Mouse (Mus musculus): ENCODE data around the gene Klc3. TPM values are rescaled to one million over a fixed set of nuclear protein-coding genes. Genes with fewer than 3 reads are reported as not detected.

Gene Klc3
- total and polyA plus RNA-seq, 3 experiments = 0.21 to 0.59 (median 0.25) TPM

- under 1% methylated on average over 31 of the region's 31 CpGs for WGBS
- H3K79me2 ChIP-seq (replicated peaks; ENCODE audit: control insufficient read depth, insufficient read depth, low read length) = no peaks in the 10 kb centered on the region
- intact Hi-C loops (cut with DNase I) = no loop called here
Observed at GRCm38 (mm10) chr7:19359299-19359891, 44.5 kb downstream of the Klc3 start, which contains the start of the genes Cd3eap and Ppp1r13l. Gene Cd3eap (minus strand): TSS chr7:19359483. Gene Ppp1r13l (plus strand): TSS chr7:19359749.

GRCm38 (mm10) chr7:19358634-19359033, 45.3 kb downstream of the Klc3 start:
- Histone ChIP-seq H3K27ac (no peak overlapping the region; the same call in 1 of the 2 replicates), H3K79me2 (replicated peaks; ENCODE audit: control insufficient read depth, insufficient read depth, low read length) (no peaks in the 10 kb centered on the region), H3K27me3 (ENCODE audit: control insufficient read depth, insufficient read depth, low read length) (no peaks in the 10 kb centered on the region), H3K36me3 (ENCODE audit: control insufficient read depth, insufficient read depth, low read length) (no peaks in the 10 kb centered on the region; the same call in 1 of the 2 replicates), H3K9ac (ENCODE audit: low read depth, low read length) (no peak overlapping the region), H3K4me1 (ENCODE audit: control insufficient read depth, insufficient read depth, low read length) (peaks cover 9% of the 10 kb centered on the region), H3K4me3 (peak overlapping the region; percentile 77)
- TF ChIP-seq CTCF (IDR thresholded peaks at IDR 0.05) = no peak
- TF ChIP-seq EP300 (IDR thresholded peaks at IDR 0.05; ENCODE audit: insufficient read depth, low read depth, low read length) = no peak
- TF ChIP-seq POLR2A (IDR thresholded peaks at IDR 0.05; ENCODE audit: insufficient read depth, low read depth, low read length) = no peak
- 16% methylated on average over 13 of the region's 13 CpGs for WGBS
- intact Hi-C loops (cut with DNase I) = no loop called here
- no peak for DNase-seq

More at GRCm38 (mm10) chr7:19359299-19359891, 44.5 kb downstream of the Klc3 start, which contains the start of the genes Cd3eap and Ppp1r13l:
- Histone ChIP-seq H3K4me1 (ENCODE audit: control insufficient read depth, insufficient read depth, low read length) (peaks cover 9% of the 10 kb centered on the region), H3K4me3 (peak within 1 kb of the TSS; percentile 77), H3K27ac (peak within 1 kb of the TSS; percentile 93), H3K27me3 (ENCODE audit: control insufficient read depth, insufficient read depth, low read length) (no peaks in the 10 kb centered on the region), H3K36me3 (ENCODE audit: control insufficient read depth, insufficient read depth, low read length) (no peaks in the 10 kb centered on the region; the same call in 1 of the 2 replicates), H3K9ac (ENCODE audit: low read depth, low read length) (peak within 1 kb of the TSS; percentile 71)
- peak; percentile 90 for DNase-seq
- TF ChIP-seq CTCF (IDR thresholded peaks at IDR 0.05) (no peak), EP300 (IDR thresholded peaks at IDR 0.05; ENCODE audit: insufficient read depth, low read depth, low read length) (peak; percentile 79; the same call in 1 of the 2 replicates), POLR2A (IDR thresholded peaks at IDR 0.05; ENCODE audit: insufficient read depth, low read depth, low read length) (peak; percentile 59)

- Histone ChIP-seq H3K9ac (ENCODE audit: low read depth, low read length) (no peak overlapping the region), H3K4me1 (ENCODE audit: control insufficient read depth, insufficient read depth, low read length) (peaks cover 4% of the 10 kb centered on the region), H3K79me2 (replicated peaks; ENCODE audit: control insufficient read depth, insufficient read depth, low read length) (no peaks in the 10 kb centered on the region), H3K27ac (no peak overlapping the region), H3K27me3 (ENCODE audit: control insufficient read depth, insufficient read depth, low read length) (no peaks in the 10 kb centered on the region), H3K4me3 (no peak overlapping the region), H3K36me3 (ENCODE audit: control insufficient read depth, insufficient read depth, low read length) (no peaks in the 10 kb centered on the region)
- no peak for TF ChIP-seq POLR2A (IDR thresholded peaks at IDR 0.05; ENCODE audit: insufficient read depth, low read depth, low read length)
- no peak for TF ChIP-seq EP300 (IDR thresholded peaks at IDR 0.05; ENCODE audit: insufficient read depth, low read depth, low read length)
- TF ChIP-seq CTCF (IDR thresholded peaks at IDR 0.05) = no peak
- DNase-seq = no peak
- intact Hi-C loops (cut with DNase I) = no loop called here
- WGBS = 88% methylated on average over 25 of the region's 25 CpGs
Observed at GRCm38 (mm10) chr7:19357381-19358375, 46.2 kb downstream of the Klc3 start.

DNA sequence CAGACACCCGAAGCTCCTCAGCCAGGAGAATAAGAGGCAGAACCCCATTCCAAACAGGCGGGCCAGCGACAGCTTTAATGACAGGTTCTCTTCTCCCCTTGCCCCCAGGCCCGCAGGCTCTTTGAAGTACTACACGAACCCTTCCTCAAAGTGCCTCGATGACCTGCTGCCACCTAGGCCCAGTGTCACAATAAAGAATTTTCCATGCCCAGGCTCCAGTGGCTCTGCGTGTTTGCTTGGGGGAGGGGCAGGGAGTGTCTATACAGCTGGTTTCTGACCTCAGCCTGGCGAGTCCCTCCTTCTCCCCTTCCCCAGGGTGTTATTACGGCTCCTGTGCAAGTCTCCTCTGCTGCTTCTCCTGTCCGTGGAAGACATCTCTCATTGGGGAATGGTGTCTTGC, 47.6 kb downstream of the Klc3 start:
- intact Hi-C loops (cut with DNase I) = no loop called here
- Histone ChIP-seq H3K27me3 (ENCODE audit: control insufficient read depth, insufficient read depth, low read length) (no peaks in the 10 kb centered on the region), H3K36me3 (ENCODE audit: control insufficient read depth, insufficient read depth, low read length) (no peaks in the 10 kb centered on the region), H3K79me2 (replicated peaks; ENCODE audit: control insufficient read depth, insufficient read depth, low read length) (no peaks in the 10 kb centered on the region), H3K9ac (ENCODE audit: low read depth, low read length) (no peak overlapping the region), H3K4me1 (ENCODE audit: control insufficient read depth, insufficient read depth, low read length) (peaks cover 1% of the 10 kb centered on the region; the same call in 1 of the 2 replicates), H3K27ac (no peak overlapping the region), H3K4me3 (no peak overlapping the region)
- no peak for DNase-seq
- TF ChIP-seq CTCF (IDR thresholded peaks at IDR 0.05) (no peak), EP300 (IDR thresholded peaks at IDR 0.05; ENCODE audit: insufficient read depth, low read depth, low read length) (no peak), POLR2A (IDR thresholded peaks at IDR 0.05; ENCODE audit: insufficient read depth, low read depth, low read length) (no peak)
- WGBS = 72% methylated on average over 10 of the region's 10 CpGs

- no peaks in the 10 kb centered on the region for H3K36me3 ChIP-seq (ENCODE audit: control insufficient read depth, insufficient read depth, low read length)
- no peak for TF ChIP-seq POLR2A (IDR thresholded peaks at IDR 0.05; ENCODE audit: insufficient read depth, low read depth, low read length)
- no peak for TF ChIP-seq EP300 (IDR thresholded peaks at IDR 0.05; ENCODE audit: insufficient read depth, low read depth, low read length)
- TF ChIP-seq CTCF (IDR thresholded peaks at IDR 0.05) = no peak
Observed at GRCm38 (mm10) chr7:19354991-19355390, 48.9 kb downstream of the Klc3 start.

More at GRCm38 (mm10) chr7:19354991-19355390, 48.9 kb downstream of the Klc3 start:
- Histone ChIP-seq H3K27ac (no peak overlapping the region), H3K27me3 (ENCODE audit: control insufficient read depth, insufficient read depth, low read length) (no peaks in the 10 kb centered on the region), H3K79me2 (replicated peaks; ENCODE audit: control insufficient read depth, insufficient read depth, low read length) (no peaks in the 10 kb centered on the region), H3K4me1 (ENCODE audit: control insufficient read depth, insufficient read depth, low read length) (peaks cover 1% of the 10 kb centered on the region; the same call in 1 of the 2 replicates), H3K9ac (ENCODE audit: low read depth, low read length) (no peak overlapping the region), H3K4me3 (no peak overlapping the region)
- intact Hi-C loops (cut with DNase I) = no loop called here
- DNase-seq = no peak
- 88% methylated on average over 5 of the region's 5 CpGs for WGBS

Measured in heart, adult 2 months (tissue).